Mouse (Mus musculus): ENCODE data around the gene Vill.

Vill gene

DNA sequence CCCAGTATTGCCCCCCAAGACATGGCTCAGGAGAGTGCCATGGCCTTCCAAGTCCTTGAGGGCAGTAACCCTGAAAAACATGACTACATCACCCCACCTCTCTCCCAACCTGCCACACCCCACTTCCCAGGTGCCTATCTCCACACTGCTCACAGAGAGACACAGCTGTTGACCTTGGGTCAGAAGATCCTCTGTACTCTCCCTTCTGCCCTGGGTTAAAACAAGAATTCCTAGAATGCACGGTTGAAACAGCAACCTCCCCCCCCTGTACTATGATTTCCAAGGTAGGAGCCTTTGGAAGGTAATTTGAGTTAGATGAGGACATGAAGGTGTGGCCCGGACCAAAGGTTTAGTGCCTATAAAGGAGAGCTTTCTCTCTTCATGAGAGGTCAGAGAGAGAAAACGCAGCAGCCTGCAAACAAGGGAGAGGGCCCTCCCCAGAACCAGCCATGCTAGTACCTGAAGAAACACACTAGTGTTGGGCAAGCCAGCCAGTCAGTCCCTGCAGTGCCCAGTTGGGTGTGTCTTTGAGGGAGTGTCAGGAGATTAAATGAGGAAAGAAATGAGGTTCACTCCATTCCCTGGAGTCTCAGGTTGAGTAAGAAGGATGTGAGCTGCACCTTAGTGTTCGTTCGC, 27.6 kb downstream of the Vill start:
- no peak for DNase-seq (ENCODE audit: low spot score in 2 of 2)

DNA sequence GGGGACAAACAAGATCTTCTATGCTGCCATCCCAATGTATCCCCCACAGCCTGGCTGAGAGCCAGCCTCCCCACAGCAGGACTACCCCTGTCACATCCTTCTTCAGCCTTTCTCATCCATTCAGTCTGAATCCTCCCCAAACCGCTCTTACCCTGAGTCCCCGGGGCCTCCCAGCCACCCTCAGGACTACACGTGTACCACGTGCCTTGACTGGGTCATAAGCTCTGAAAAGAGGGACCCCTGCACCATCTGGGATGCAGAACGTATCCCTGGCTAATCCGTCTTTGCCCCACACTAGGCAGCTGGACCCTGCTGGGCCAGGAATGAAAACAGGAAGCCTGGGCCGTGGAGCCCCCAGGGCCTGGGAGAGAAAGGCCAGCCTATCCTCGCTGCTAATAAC, 29.5 kb downstream of the Vill start:
- DNase-seq (ENCODE audit: low spot score in 2 of 2) = no peak

DNA sequence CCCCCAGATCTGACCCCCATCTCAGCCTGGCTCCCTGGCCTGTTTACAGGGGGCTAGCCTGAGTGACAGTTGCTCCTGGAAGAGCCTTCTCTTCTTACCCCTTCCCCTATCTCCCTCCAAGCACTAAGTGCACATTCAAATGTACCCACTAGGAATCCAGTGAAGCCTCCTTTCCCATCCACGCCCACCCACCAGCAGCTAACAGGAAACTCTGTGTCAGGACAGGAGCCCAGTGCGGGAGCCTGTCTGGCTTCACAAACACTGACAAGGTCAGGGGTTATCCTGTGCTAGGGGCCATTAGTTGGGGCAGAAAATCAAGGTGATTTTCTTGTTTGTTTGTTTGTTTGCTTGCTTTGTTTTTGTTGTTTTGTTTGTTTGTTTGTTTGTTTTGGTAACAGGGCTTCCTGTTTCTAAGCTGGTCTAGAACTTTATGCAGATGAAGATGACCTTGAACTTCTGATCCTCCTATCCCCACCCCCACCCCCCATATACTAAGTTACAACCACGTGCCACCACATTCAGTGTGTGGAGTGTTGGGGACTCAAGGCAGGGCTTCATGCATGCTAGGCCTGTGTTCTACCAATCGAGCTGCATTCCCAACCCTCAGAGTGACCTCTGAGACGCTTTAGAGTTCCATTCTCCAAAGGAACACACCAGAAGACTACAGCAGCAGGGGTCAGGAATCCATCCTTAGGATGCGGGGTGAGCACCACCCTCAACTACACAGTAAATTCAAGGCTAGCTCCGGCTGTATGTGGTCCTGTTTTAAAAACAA, 30.3 kb downstream of the Vill start:
- no peak for DNase-seq (ENCODE audit: low spot score in 2 of 2)

DNA sequence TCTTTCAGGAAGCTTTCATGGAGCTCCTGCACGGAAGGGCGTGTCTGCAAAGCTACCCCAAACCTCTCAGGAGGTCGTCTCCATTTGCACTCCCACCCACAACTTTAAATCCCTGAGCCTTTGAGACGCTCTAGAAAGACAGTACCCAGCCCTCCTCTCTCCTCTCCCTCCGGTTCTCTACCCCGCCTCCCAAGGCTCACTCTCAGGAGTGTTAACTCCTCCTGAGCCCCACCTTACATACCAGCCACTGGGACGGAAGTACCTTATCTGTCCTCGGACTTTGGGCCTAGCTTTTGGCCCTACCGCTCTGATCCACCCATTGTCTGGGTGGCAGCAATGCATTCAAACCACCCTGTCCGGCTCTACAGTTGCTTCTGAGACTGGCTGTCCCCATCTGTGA, 31.4 kb downstream of the Vill start:
- DNase-seq (ENCODE audit: low spot score in 2 of 2) = no peak

DNA sequence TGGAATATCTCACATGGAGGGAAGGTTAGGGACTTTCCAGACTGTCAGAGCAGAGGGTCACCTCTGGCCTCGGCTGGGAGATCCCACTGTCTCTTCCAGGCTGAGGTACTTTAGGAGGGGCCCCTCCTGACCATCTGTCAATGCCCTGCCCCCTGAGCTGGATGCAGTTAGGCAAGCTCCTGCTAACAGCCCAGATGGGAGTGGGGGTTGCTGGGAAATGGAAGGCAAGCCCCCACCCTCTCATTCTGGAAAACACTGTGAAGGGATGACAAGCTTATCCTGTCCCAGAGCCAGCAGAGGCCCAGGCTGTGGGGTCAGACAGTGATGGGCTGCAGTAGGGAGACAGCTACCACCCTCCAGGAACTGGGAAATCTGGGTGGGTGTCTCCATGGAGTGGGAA, 33.9 kb downstream of the Vill start:
- no peak for DNase-seq (ENCODE audit: low spot score in 2 of 2)

DNA sequence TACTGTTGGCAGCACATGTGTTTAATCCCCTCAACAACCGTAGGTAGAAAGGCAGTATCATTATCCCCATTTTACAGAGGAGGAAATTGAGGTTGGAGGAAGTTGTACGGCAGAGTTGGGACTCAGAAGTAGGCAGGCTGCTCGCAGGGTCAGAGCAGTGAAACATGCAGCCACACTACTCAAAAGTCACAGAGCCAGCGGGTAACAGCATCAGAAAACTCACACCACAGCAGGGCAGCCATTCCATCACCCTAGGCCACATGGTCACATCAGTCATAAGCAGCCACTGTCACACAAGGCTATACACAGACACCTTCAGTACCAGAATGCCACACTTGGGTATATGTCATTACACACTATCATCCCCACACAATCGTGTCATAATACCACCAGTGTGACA, 34.7 kb downstream of the Vill start:
- no peak for DNase-seq (ENCODE audit: low spot score in 2 of 2)

DNA sequence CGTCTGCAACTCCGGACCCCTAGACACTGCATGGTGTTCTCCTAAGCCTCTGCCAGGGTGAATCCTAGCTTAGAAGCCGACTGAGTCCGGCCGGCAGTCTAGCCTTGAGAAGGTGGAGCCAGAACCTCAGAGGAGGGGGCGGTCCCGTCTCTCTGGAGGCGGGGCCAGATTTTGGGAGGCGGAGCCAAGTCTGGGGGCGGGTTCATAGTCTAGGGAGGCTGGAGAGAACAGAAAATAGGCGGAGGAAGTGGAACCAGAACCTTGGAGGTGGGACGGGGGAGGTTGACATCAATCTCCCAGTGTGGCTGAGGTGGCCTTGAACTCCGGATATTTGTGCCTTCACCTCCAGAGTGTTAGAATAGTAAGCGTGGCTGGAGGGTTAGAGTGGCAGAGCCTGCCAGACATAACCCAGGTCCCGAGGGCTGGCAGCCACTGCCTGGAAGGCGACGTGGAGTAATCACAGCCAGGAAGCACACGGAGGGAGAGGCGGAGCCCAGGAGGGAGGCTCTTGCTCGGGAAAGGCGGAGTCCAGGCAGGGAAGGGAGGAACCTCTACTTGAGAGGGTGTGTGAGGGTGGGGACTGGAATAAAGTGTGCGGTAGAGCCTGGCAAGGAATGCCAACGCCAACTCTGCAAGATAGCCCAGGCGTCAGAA, 35.7 kb downstream of the Vill start:
- DNase-seq (ENCODE audit: low spot score in 2 of 2) = peak; percentile 61 to 74

DNA sequence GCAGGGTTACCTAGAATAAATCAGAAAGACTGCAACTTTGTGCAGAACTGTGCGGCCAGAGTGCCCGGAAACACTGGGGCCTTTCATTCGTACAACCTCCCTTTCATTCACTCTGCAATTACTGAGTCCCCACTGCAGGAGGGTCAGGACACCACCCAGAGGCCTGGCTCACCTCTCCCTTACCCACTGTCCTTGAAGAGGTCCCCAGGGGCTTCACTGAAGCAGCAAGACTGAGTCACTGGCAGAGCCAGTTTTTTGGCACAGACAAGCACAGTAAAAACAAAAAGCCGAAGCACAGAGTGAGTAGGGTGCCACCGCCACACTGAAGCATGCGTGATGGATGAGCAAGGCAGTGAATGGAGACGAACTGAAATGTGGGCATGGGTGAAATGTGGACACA, 36.9 kb downstream of the Vill start:
- DNase-seq (ENCODE audit: low spot score in 2 of 2) = no peak

DNA sequence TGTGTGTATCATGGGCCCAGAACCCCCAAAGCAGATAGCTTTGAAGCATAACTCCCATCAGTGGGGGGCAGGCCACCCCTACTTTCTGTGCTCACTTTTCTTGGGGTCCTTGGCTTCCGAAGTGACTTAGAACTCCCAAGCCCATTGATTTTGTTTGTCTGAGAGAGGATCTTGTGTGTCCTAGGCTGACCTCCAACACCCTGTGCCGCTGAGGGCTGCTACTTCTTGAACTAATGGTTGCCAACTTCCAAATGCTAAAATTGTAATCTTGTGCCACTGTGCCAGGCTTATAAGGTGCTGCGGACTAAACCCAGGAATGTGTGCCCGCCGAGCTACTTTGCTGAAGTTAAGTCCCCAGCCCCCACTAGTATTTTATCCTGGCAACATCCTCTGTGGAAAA, 37.9 kb downstream of the Vill start:
- no peak for DNase-seq (ENCODE audit: low spot score in 2 of 2)

DNA sequence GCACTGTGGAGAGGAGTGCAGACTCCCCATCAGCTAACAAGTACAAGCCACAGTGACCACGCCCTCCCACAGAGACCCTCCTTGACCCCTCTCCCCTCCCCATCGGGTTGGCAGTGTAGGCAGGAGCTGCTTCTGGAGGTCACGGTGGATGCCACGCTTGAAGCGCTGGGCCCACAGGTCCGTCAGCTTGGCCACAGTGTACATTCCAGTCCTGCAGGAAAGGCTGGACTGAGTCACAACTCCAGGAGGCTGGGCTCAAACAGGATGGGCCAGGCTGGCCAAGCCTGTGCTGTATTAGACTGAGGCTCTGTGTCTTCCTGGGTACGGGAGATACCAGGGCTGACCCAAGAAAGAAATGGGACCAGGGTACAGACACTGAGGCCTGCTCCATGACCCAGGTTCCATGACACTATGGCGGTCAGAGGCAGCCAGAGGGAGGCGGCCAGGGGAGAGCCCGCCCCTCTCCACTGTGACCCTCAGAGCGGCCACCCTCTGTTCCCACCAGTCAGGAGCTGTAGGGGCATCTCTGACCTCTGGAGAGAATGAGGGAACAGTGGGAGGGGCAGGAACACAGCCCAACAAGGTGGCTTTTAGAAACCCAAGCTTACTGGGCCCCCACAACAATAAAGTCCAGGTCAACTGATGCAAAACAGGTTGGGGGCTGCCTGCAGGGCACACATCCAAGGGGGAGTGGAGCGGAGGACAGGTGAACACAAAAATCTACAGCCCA, 39.2 kb downstream of the Vill start:
- DNase-seq (ENCODE audit: low spot score in 2 of 2) = no peak

DNA sequence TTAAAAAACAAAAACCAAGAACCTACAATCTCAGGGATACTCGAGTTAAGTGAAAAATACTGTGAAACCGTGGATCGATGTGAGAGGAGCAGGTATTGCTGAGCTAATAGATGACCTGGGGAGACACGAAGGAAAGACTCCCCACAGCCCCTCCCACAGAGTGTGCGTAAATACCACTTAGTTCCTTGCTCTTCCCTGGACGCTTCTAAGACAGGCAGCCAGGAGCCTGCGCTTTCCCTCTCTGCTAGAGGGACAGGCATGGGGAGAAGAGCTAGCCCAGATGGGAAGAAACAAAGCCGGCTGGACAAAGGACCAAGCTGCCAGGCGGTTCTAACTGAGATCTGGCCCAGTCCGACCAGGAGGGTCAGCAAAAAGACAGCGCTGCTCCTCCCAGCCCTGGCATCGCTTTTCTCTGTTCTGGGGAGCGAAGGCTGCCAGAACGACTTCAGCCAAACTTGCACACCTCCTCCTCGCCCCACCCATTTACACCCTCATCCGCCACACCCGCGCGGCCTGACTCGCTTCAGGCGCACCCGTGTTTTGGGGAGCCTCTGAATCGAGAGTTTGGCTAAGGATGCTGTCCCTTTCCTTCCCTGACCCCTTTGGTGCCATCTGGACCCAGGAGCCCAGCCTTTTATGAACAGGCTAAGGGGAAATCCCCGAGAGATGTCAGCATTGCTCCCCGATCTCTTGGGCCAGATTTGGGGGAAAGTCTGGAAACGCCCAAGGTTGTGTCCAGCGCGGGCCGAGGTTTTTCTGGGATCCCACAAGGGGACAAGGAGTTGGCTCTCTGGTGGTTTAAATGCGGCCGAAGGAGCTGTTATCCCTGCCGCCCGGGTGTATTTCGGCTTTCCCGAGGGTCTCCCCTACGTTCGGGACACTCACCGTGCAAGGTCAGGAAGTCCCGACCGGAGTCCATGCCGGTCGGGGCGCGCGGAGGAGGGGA, 40.2 kb downstream of the Vill start:
- no peak for DNase-seq (ENCODE audit: low spot score in 2 of 2)

DNA sequence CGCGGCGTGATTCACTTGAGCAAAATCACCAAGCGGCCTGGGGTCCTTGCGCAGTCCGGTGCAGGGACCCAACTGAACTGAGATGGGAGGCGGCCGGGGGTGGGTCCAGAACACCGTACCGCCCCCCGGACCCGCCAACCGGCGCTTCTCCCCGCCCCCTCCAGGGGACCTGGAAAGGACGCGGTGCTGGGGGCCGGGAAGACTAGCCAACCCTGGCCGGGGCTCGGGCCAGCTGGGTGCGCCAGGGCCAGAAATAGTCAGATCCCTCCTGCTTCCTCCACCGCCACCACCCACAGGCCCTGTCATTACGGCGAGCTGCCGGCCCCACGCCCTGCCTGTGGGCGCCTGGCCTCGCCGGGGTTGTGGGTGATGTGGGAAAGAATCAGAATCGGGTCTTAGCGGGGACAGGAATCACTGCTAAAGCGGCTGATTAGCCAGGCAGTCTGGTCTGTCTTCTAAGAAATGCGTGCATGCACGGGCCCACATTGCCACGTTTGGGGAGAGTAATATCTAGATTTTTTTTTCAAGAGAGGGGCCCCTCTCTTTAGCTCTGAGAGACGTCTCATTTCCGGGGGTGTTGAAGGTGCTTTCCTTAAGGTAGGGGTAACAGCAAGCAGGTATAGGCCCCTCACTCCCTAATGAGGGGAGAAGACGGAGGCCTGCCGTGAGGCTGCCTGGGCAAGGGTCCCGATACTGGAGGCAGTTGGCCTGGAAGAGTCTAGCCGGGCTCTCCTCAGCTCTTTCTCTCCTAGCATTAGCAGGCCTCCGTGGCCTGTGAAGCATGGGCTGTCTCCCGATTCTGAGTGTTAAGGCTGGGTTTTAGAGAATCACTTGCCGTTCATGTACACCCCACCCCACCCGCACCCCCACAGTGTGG, 41.1 kb downstream of the Vill start, which contains the start of gene Plcd1:
Plcd1 (minus strand) TSS at position 84 of the 877 bp plus-strand sequence.
- no peak for DNase-seq (ENCODE audit: low spot score in 2 of 2)

DNA sequence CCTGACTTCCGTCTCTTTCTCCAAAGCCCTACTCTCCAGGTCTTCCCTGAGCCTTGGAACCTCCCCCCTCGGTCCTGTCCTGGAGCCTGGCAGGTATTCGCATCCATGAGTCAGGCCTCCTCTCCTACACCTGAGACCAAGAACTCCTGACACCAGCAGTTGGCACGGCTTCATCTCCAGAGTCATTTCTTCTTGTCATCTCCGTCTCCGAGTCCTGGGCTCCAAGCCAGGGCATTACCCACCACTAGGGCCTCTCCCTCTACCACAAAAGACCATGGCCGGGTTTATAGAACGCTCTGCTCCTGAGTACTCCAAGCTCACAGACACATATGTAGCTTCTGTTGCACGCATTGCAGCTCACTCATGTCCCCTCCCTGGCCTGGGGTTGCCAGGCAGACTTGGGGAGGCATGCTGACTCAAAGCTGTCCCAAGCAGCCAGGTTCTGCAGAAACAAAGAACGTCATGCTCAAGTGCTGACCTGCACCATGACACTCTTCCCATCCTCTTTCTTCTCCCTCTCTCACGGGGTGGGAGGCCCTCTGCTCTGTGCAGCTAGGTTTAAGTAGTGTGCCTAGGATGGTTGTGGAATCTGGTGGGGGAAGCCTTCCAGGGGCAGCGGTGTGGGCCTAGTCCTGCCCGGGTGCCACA, 42.0 kb downstream of the Vill start:
- no peak for DNase-seq (ENCODE audit: low spot score in 2 of 2)

DNA sequence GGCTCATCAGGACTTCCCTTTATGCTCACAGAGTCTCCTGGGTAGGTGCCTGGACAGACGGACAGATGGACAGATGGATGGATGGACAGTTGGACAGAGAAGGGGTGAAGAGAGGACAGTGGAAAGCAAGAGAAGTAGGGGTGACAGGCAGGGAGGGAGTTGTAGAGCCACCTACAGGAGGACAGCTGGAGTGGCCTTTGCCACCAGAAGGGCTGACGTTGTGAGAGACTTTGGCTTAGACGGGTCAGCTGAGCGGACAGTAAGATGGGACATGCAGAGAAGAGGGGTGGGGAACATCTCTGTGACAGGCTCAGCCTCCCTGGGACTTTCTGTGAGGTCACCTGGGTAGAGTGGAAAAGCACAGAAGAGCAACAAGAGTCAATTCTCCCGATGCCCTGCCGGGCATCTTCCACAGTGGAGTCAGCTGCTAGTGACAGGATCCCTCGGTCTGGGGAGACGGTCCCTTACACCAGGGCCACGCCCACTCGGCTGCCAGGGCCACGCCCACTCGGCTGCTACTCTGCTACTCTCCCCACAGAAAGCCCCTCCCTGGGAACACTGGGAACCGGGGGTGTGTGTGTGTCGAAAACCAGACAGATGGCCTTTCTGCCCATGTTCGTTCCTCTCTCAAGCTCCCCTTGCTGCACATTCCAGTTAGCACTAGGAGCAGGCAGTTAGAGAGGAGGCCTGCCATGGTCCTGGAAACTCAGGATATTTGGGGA, 47.8 kb downstream of the Vill start:
- DNase-seq (ENCODE audit: low spot score in 2 of 2) = peak in 1 of 2 experiments; percentile 7

DNA sequence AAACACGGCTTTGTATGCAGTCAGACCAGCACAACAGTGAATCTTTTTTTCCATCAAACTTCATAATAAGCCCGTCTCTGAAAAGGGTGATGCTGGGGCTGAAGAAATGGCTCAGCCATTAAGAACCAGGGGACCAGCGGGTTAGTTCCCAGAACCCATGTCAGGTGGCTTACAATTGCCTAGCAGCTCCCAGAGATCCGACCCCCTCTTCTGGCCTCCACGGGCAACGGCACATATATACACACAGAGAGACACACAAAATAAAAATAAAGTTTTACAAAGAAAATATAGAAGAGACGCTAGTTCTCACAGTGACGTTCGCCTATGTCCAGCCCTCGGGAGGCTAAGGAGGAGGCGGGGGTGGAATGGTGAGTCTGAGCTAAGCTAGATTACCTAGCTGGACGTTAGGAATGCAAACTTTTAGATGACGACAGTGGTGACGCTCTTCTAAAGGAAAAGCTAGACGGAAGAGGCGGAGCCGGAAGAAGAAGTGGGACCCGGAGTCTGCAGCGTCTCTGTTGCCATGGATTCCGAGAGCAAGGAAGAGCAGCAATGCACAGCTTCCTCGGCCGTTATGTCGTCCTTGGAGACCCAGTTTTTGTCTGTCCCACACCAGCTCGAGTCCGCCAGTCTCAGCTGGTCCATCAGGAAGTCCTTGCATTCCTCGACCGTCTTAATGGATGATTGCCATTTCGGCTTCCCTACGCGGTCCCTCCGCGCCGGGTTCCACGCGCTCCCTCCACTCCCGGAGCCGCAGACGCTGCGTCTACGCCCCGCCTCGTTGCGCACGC, 49.6 kb downstream of the Vill start, which contains the start of gene Dlec1:
Dlec1 (plus strand) TSS at position 487 of the 791 bp plus-strand sequence.
- DNase-seq (ENCODE audit: low spot score in 2 of 2) = peak; percentile 32 to 43

DNA sequence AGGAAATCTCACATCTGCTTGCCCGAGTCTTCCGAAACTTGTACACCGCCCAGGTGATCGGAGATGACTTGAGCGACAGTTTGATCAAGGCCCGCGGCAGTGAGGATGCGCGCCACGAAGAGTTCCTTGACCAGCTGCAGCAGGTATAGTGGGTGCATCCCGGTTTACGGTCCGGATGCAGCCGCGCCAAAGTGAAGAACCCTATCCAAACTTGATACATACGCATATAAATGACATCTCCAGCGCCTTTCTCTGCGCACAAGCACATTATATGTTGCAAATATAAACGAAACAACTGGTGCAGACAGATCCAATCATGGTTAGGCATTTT, 50.2 kb downstream of the Vill start:
- no peak for DNase-seq (ENCODE audit: low spot score in 2 of 2)

DNA sequence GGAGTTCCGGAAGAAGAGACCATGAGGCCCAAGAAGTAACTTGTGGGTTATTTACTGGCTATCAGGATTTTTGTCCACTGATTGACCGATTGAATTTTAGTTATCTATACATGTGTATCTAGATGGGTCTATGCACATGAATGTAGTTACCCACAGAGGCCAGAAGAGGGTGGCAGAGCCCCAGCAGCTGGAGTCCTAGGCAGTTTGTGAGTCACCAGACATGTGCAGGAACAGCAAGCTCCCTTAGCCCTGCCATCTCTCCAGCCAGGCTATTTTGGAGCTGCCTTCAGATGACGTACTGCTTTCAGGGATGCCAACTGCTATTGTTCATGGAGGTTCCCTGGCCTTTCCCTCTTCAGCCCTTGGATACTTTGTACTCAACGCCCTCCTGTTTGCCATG, 55.0 kb downstream of the Vill start:
- no peak for DNase-seq (ENCODE audit: low spot score in 2 of 2)

DNA sequence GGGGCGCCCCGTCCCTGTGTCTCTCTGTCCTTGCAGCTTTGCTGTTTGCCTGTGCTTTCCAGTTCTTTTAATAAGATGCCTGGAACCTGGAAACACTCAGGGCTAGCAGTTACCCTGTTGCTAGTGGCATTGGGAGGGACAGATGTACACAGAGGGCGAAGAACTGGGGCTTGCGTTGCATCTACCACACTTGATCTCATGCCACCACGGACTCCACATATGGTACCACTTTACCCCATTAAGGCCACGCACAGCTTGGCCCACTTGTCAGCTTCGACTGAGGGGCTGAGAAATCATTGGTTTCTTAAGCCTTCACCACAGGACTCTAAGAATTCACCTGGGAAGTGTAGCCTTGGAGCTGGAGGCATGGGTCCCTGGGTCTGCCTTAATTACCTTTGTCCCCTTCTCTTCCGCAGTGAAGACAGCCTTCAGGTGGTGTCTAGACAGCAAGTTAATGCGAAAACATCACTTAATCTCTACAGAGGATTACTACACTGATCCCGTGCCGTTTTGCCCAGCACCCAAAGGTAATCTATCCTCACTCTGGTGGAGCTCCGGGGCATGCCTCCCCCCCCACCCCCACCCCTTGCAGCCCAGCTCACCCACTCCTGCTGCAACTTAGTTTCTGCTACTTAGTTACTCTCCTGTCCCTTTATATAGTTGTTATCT, 57.2 kb downstream of the Vill start:
- no peak for DNase-seq (ENCODE audit: low spot score in 2 of 2)
